In genomic region chr7:83094899-83095298, GRCm38 (mm10) we compare ENCODE assay signal across 20 mouse cellular contexts.
DNase-seq lines count a peak whose midpoint lies in the region; ATAC-seq lines count a peak whose summit lies in the region.
"Had no signal": no experiment of that assay in that cellular context is flagged by ENCODE, and none has a peak within 500 bp of the region (broad histone marks: within the 10 kb centered on the region; RNA-seq: fewer than 3 reads in every experiment).

No protein-coding gene starts in this region.

- H3K36me3 ChIP-seq in lung, embryonic 16.5 days (ENCODE audit: control insufficient read depth, insufficient read depth, low read length), result no peaks in the 10 kb centered on the region
- H3K36me3 ChIP-seq: embryonic facial prominence, embryonic 12.5 days; forebrain, embryonic 15.5 days; hindbrain, embryonic 15.5 days had no signal

- no peak overlapping the region for H3K4me2 ChIP-seq in lung, embryonic 16.5 days (ENCODE audit: low read depth, low read length)
- H3K4me2 ChIP-seq: embryonic facial prominence, embryonic 12.5 days; forebrain, embryonic 15.5 days; heart, embryonic 11.5 days; hindbrain, embryonic 15.5 days had no signal

- no peak overlapping the region for H3K4me3 ChIP-seq in lung, embryonic 16.5 days (ENCODE audit: low read length)
- H3K4me3 ChIP-seq: embryonic facial prominence, embryonic 12.5 days; forebrain, embryonic 15.5 days; hindbrain, embryonic 15.5 days had no signal

- peak; percentile 42 to 54 for DNase-seq in cerebellum, postnatal 10 days
- DNase-seq in cerebellum, adult 11-12 months, result no peak
- no peak for DNase-seq in lung, postnatal 36 days
- peak; percentile 30 to 40 for DNase-seq in layer of hippocampus, postnatal 10 days (ENCODE audit: low spot score in 2 of 2)
- peak; percentile 57 for DNase-seq in right cerebral cortex, postnatal 25 days
- no peak for DNase-seq in natural killer cell, adult 2 months (ENCODE audit: low spot score in 2 of 2)
- no peak for DNase-seq in kidney, postnatal 14 days
- DNase-seq: adrenal gland, adult 2 months; cerebellum, adult 18-20 months; gastrocnemius, postnatal 14 days; lung, adult 18-20 months; thymus, postnatal 25 days had no signal

- WGBS in lung, embryonic 16.5 days, result 55% methylated on average over 3 of the region's 3 CpGs

- no peaks in the 10 kb centered on the region for H3K9me3 ChIP-seq in lung, embryonic 16.5 days (ENCODE audit: control insufficient read depth, low read length)
- H3K9me3 ChIP-seq: embryonic facial prominence, embryonic 12.5 days; forebrain, embryonic 15.5 days; hindbrain, embryonic 15.5 days had no signal

- peaks cover 2% of the 10 kb centered on the region; the same call in 1 of the 2 replicates for H3K4me1 ChIP-seq in lung, embryonic 16.5 days (replicated peaks; ENCODE audit: control insufficient read depth, insufficient read depth, low read length)
- H3K4me1 ChIP-seq: forebrain, embryonic 15.5 days; hindbrain, embryonic 15.5 days had no signal

- ATAC-seq in lung, embryonic 16.5 days (ENCODE audit: low read depth), result peak; percentile 20; the same call in 1 of the 2 replicates
- ATAC-seq: forebrain, embryonic 15.5 days; intestine, postnatal 0 days; midbrain, embryonic 16.5 days had no signal

- H3K9ac ChIP-seq in lung, embryonic 16.5 days (ENCODE audit: low read length), result no peak overlapping the region
- H3K9ac ChIP-seq: embryonic facial prominence, embryonic 12.5 days; forebrain, embryonic 15.5 days; hindbrain, embryonic 15.5 days had no signal

- no peaks in the 10 kb centered on the region for H3K27me3 ChIP-seq in lung, embryonic 16.5 days (ENCODE audit: control insufficient read depth, insufficient read depth, low read depth, low read length)
- H3K27me3 ChIP-seq: embryonic facial prominence, embryonic 12.5 days; forebrain, embryonic 15.5 days; hindbrain, embryonic 15.5 days had no signal

- H3K27ac ChIP-seq in lung, embryonic 16.5 days (ENCODE audit: low read length), result no peak overlapping the region
- H3K27ac ChIP-seq: embryonic facial prominence, embryonic 12.5 days; forebrain, embryonic 15.5 days; hindbrain, embryonic 15.5 days; kidney, postnatal 0 days had no signal

Comparison
In these comparisons a context has a peak if more than half of its experiments do, and no peak if none do; other contexts are left out.
1. DNase-seq: peak in cerebellum, postnatal 10 days (2 of 2), layer of hippocampus, postnatal 10 days (2 of 2) and right cerebral cortex, postnatal 25 days (single experiment); none in cerebellum, adult 11-12 months (single experiment), lung, postnatal 36 days (single experiment), natural killer cell, adult 2 months (0 of 2) and kidney, postnatal 14 days (single experiment).